Mouse (Mus musculus): ENCODE measurements around the gene Gcn1l1. TPM values are rescaled to one million over a fixed set of nuclear protein-coding genes. Genes with fewer than 3 reads are reported as not detected.

The Gcn1l1 gene
- polyA plus RNA-seq, 1 experiment, result 39.3 TPM

GRCm38 (mm10) chr5:115522531-115522930 lies 42.5 kb upstream of the Gcn1l1 start:
- Histone ChIP-seq H3K27ac (ENCODE audit: insufficient read depth, low read length) (no peak overlapping the region), H3K27me3 (ENCODE audit: control insufficient read depth, insufficient read depth, low read length) (no peaks in the 10 kb centered on the region), H3K4me1 (ENCODE audit: control insufficient read depth, insufficient read depth, low read length) (peaks cover 76% of the 10 kb centered on the region), H3K4me3 (replicated peaks; ENCODE audit: insufficient read depth, low read depth, low read length) (no peak overlapping the region)
- TF ChIP-seq POLR2A (IDR thresholded peaks at IDR 0.05; ENCODE audit: borderline replicate concordance, insufficient read depth, low read length) (no peak), CTCF (IDR thresholded peaks at IDR 0.05; ENCODE audit: borderline replicate concordance, insufficient read depth, low read depth, low read length) (no peak)
- DNase-seq, result no peak
- 89% methylated on average over 4 of the region's 4 CpGs for WGBS

- no peaks in the 10 kb centered on the region for H3K27me3 ChIP-seq (ENCODE audit: control insufficient read depth, insufficient read depth, low read length)
- peaks cover 80% of the 10 kb centered on the region for H3K4me1 ChIP-seq (ENCODE audit: control insufficient read depth, insufficient read depth, low read length)
- TF ChIP-seq POLR2A (IDR thresholded peaks at IDR 0.05; ENCODE audit: borderline replicate concordance, insufficient read depth, low read length), result no peak
- no peak for TF ChIP-seq CTCF (IDR thresholded peaks at IDR 0.05; ENCODE audit: borderline replicate concordance, insufficient read depth, low read depth, low read length)
- H3K4me3 ChIP-seq (replicated peaks; ENCODE audit: insufficient read depth, low read depth, low read length), result no peak overlapping the region
- DNase-seq, result no peak
- 72% methylated on average over 15 of the region's 15 CpGs for WGBS
- no peak overlapping the region for H3K27ac ChIP-seq (ENCODE audit: insufficient read depth, low read length)
Measured at GRCm38 (mm10) chr5:115522981-115523499, 42.0 kb upstream of the Gcn1l1 start.

- no peaks in the 10 kb centered on the region for H3K27me3 ChIP-seq (ENCODE audit: control insufficient read depth, insufficient read depth, low read length)
- peaks cover 86% of the 10 kb centered on the region for H3K4me1 ChIP-seq (ENCODE audit: control insufficient read depth, insufficient read depth, low read length)
- TF ChIP-seq CTCF (IDR thresholded peaks at IDR 0.05; ENCODE audit: borderline replicate concordance, insufficient read depth, low read depth, low read length), result no peak
- TF ChIP-seq POLR2A (IDR thresholded peaks at IDR 0.05; ENCODE audit: borderline replicate concordance, insufficient read depth, low read length), result no peak
- no peak overlapping the region for H3K4me3 ChIP-seq (replicated peaks; ENCODE audit: insufficient read depth, low read depth, low read length)
- no peak for DNase-seq
- no peak overlapping the region for H3K27ac ChIP-seq (ENCODE audit: insufficient read depth, low read length)
- WGBS, result 47% methylated on average over 15 of the region's 15 CpGs
Measured at GRCm38 (mm10) chr5:115523971-115524370, 41.1 kb upstream of the Gcn1l1 start.

GRCm38 (mm10) chr5:115524471-115524870 lies 40.6 kb upstream of the Gcn1l1 start:
- H3K4me1 ChIP-seq (ENCODE audit: control insufficient read depth, insufficient read depth, low read length), result peaks cover 86% of the 10 kb centered on the region

GRCm38 (mm10) chr5:115525416-115525815 lies 39.6 kb upstream of the Gcn1l1 start:
- H3K4me1 ChIP-seq (ENCODE audit: control insufficient read depth, insufficient read depth, low read length), result peaks cover 88% of the 10 kb centered on the region
- no peak overlapping the region for H3K4me3 ChIP-seq (replicated peaks; ENCODE audit: insufficient read depth, low read depth, low read length)
- no peaks in the 10 kb centered on the region for H3K27me3 ChIP-seq (ENCODE audit: control insufficient read depth, insufficient read depth, low read length)
- TF ChIP-seq POLR2A (IDR thresholded peaks at IDR 0.05; ENCODE audit: borderline replicate concordance, insufficient read depth, low read length) (no peak), CTCF (IDR thresholded peaks at IDR 0.05; ENCODE audit: borderline replicate concordance, insufficient read depth, low read depth, low read length) (no peak)
- no peak overlapping the region for H3K27ac ChIP-seq (ENCODE audit: insufficient read depth, low read length)
- 46% methylated on average over 4 of the region's 4 CpGs for WGBS
- DNase-seq, result no peak

More at GRCm38 (mm10) chr5:115524471-115524870, 40.6 kb upstream of the Gcn1l1 start:
- no peak overlapping the region for H3K27ac ChIP-seq (ENCODE audit: insufficient read depth, low read length)
- H3K27me3 ChIP-seq (ENCODE audit: control insufficient read depth, insufficient read depth, low read length), result no peaks in the 10 kb centered on the region
- WGBS, result 63% methylated on average over 12 of the region's 12 CpGs
- TF ChIP-seq CTCF (IDR thresholded peaks at IDR 0.05; ENCODE audit: borderline replicate concordance, insufficient read depth, low read depth, low read length), result no peak
- TF ChIP-seq POLR2A (IDR thresholded peaks at IDR 0.05; ENCODE audit: borderline replicate concordance, insufficient read depth, low read length), result no peak
- H3K4me3 ChIP-seq (replicated peaks; ENCODE audit: insufficient read depth, low read depth, low read length), result no peak overlapping the region
- no peak for DNase-seq

GRCm38 (mm10) chr5:115525943-115526342 lies 39.1 kb upstream of the Gcn1l1 start:
- H3K27me3 ChIP-seq (ENCODE audit: control insufficient read depth, insufficient read depth, low read length), result no peaks in the 10 kb centered on the region
- WGBS, result 15% methylated on average over 9 of the region's 9 CpGs
- DNase-seq, result peak in 1 of 2 experiments; percentile 48
- H3K27ac ChIP-seq (ENCODE audit: insufficient read depth, low read length), result peak overlapping the region; percentile 52
- no peak for TF ChIP-seq CTCF (IDR thresholded peaks at IDR 0.05; ENCODE audit: borderline replicate concordance, insufficient read depth, low read depth, low read length)
- no peak for TF ChIP-seq POLR2A (IDR thresholded peaks at IDR 0.05; ENCODE audit: borderline replicate concordance, insufficient read depth, low read length)
- H3K4me3 ChIP-seq (replicated peaks; ENCODE audit: insufficient read depth, low read depth, low read length), result no peak overlapping the region
- peaks cover 88% of the 10 kb centered on the region for H3K4me1 ChIP-seq (ENCODE audit: control insufficient read depth, insufficient read depth, low read length)

GRCm38 (mm10) chr5:115526456-115527202 lies 38.4 kb upstream of the Gcn1l1 start:
- H3K4me1 ChIP-seq (ENCODE audit: control insufficient read depth, insufficient read depth, low read length), result peaks cover 88% of the 10 kb centered on the region
- H3K4me3 ChIP-seq (replicated peaks; ENCODE audit: insufficient read depth, low read depth, low read length), result no peak overlapping the region
- WGBS, result 26% methylated on average over 17 of the region's 17 CpGs

GRCm38 (mm10) chr5:115528128-115528527 lies 36.9 kb upstream of the Gcn1l1 start:
- Histone ChIP-seq H3K27me3 (ENCODE audit: control insufficient read depth, insufficient read depth, low read length) (no peaks in the 10 kb centered on the region), H3K27ac (ENCODE audit: insufficient read depth, low read length) (peak overlapping the region; percentile 57), H3K4me3 (replicated peaks; ENCODE audit: insufficient read depth, low read depth, low read length) (no peak overlapping the region), H3K4me1 (ENCODE audit: control insufficient read depth, insufficient read depth, low read length) (peaks cover 93% of the 10 kb centered on the region)
- WGBS, result 48% methylated on average over 5 of the region's 5 CpGs
- DNase-seq, result peak in 1 of 2 experiments; percentile 34
- no peak for TF ChIP-seq CTCF (IDR thresholded peaks at IDR 0.05; ENCODE audit: borderline replicate concordance, insufficient read depth, low read depth, low read length)

More at GRCm38 (mm10) chr5:115526456-115527202, 38.4 kb upstream of the Gcn1l1 start:
- H3K27ac ChIP-seq (ENCODE audit: insufficient read depth, low read length), result peak overlapping the region; percentile 52; the same call in 1 of the 2 replicates
- TF ChIP-seq CTCF (IDR thresholded peaks at IDR 0.05; ENCODE audit: borderline replicate concordance, insufficient read depth, low read depth, low read length), result no peak
- no peak for TF ChIP-seq POLR2A (IDR thresholded peaks at IDR 0.05; ENCODE audit: borderline replicate concordance, insufficient read depth, low read length)
- no peaks in the 10 kb centered on the region for H3K27me3 ChIP-seq (ENCODE audit: control insufficient read depth, insufficient read depth, low read length)
- peak in 1 of 2 experiments; percentile 47 for DNase-seq
